Mouse (Mus musculus) forebrain, embryonic 13.5 days (tissue): ENCODE data around the gene Rft1. TPM values are rescaled to one million over a fixed set of nuclear protein-coding genes. Genes with fewer than 3 reads are reported as not detected.

Experiments
- ATAC-seq: fragments of 200-750 bp; cut with Nextera tagmentation; 2 replicates; pipeline ENCODE4 v1.8.0; 2017
- H3K27ac ChIP-seq: fragments of 300-500 bp; sonication (generic); 2 replicates; pipeline ENCODE4 v1.5.1; 2015; ENCODE audit warnings: inconsistent platforms, mild to moderate bottlenecking, moderate library complexity
- H3K27me3 ChIP-seq: fragments of 300-500 bp; sonication (generic); 2 replicates; pipeline ENCODE4 v1.6.1; 2015; ENCODE audit warnings: mild to moderate bottlenecking, inconsistent platforms
- H3K36me3 ChIP-seq: fragments of 300-500 bp; sonication (generic); 2 replicates; pipeline ENCODE4 v1.6.1; 2015; ENCODE audit warnings: mild to moderate bottlenecking, inconsistent platforms; ENCODE audit not compliant: poor library complexity, severe bottlenecking
- H3K4me1 ChIP-seq: fragments of 300-500 bp; sonication (generic); 2 replicates; pipeline ENCODE4 v1.6.1; 2015; ENCODE audit warnings: inconsistent platforms
- H3K4me2 ChIP-seq: fragments of 300-500 bp; sonication (generic); 2 replicates; pipeline ENCODE4 v1.6.1; 2015; ENCODE audit warnings: inconsistent platforms, mild to moderate bottlenecking, moderate library complexity
- H3K4me3 ChIP-seq: fragments of 300-500 bp; sonication (generic); 2 replicates; pipeline ENCODE4 v1.5.1; 2015; ENCODE audit warnings: mild to moderate bottlenecking, inconsistent platforms
- H3K9ac ChIP-seq: fragments of 300-500 bp; sonication (generic); 2 replicates; pipeline ENCODE4 v1.6.1; 2015; ENCODE audit warnings: mild to moderate bottlenecking, inconsistent platforms
- H3K9me3 ChIP-seq: fragments of 300-500 bp; sonication (generic); replicated peaks from 2 replicates; pipeline ENCODE4 v1.6.1; 2016; ENCODE audit warnings: inconsistent platforms
- WGBS: fragments of 180-500 bp; shearing (Covaris S2); methylation state at CpG from one replicate; pipeline ENCODE4 v1.1.7; 2015; 5-methylcytosine and 5-hydroxymethylcytosine counted together
- polyA plus RNA-seq: library from polyadenylated mRNA; unstranded; fragments of >200 nt; fragmentation: Nextera tagmentation; extraction: Ambion mirVana; gene quantifications from 2 replicates; pipeline ENCODE4 v1.2.1, GENCODE M21; 2015

The Rft1 gene
- 8.8 and 9.3 TPM in 2 replicates for polyA plus RNA-seq

GRCm38 (mm10) chr14:30653943-30654659 is at the start of gene Rft1:
Rft1 (plus strand) TSS chr14:30654360.
- Histone ChIP-seq H3K36me3 (no peaks in the 10 kb centered on the region), H3K4me2 (peak within 1 kb of the TSS; percentile 64), H3K4me3 (peak within 1 kb of the TSS; percentile 84), H3K4me1 (peaks cover 6% of the 10 kb centered on the region), H3K27me3 (no peaks in the 10 kb centered on the region), H3K27ac (peak within 1 kb of the TSS; percentile 67), H3K9ac (peak within 1 kb of the TSS; percentile 95), H3K9me3 (no peaks in the 10 kb centered on the region)
- peak; percentile 96 for ATAC-seq
- 3% methylated on average over 38 of the region's 38 CpGs for WGBS

- Histone ChIP-seq H3K4me2 (no peak overlapping the region), H3K27ac (no peak overlapping the region), H3K9me3 (no peaks in the 10 kb centered on the region), H3K36me3 (peaks cover 9% of the 10 kb centered on the region), H3K4me1 (no peaks in the 10 kb centered on the region), H3K4me3 (no peak overlapping the region), H3K27me3 (no peaks in the 10 kb centered on the region), H3K9ac (no peak overlapping the region)
- 87% methylated on average over 5 of the region's 5 CpGs for WGBS
- no peak for ATAC-seq
Measured at GRCm38 (mm10) chr14:30606817-30607216, 47.3 kb upstream of the Rft1 start.

GRCm38 (mm10) chr14:30607696-30608095 is 46.5 kb upstream of the Rft1 start:
- Histone ChIP-seq H3K4me1 (no peaks in the 10 kb centered on the region), H3K4me2 (no peak overlapping the region), H3K27ac (no peak overlapping the region), H3K9me3 (no peaks in the 10 kb centered on the region), H3K9ac (no peak overlapping the region), H3K36me3 (peaks cover under 1% of the 10 kb centered on the region; the same call in 1 of the 2 replicates), H3K4me3 (no peak overlapping the region), H3K27me3 (no peaks in the 10 kb centered on the region)
- no peak for ATAC-seq
- WGBS = 82% methylated on average over 4 of the region's 4 CpGs

- no peak overlapping the region for H3K9ac ChIP-seq
Measured at GRCm38 (mm10) chr14:30608176-30608575, 46.0 kb upstream of the Rft1 start.

DNA sequence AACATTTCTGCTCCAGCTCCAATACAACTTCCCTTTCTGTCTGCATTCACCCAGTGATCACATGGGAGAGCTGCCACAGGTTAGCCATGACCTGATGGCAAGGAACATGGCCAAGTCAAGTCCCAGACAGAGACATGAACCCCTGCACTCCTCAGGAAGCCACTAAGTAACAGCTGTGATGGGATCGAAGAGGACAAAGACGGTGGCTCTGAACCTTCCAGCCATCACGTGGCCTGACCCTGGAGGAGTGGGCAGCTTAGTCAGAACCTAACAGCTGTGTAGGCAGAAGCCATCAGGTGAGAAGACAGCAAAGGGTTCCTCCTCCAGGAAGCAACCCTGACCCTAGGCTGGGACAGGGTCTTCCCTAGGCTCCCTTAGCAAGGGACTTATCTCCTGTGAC is 44.7 kb upstream of the Rft1 start:
- H3K27ac ChIP-seq = no peak overlapping the region
- no peak overlapping the region for H3K9ac ChIP-seq
- no peak overlapping the region for H3K4me2 ChIP-seq
- no peaks in the 10 kb centered on the region for H3K27me3 ChIP-seq
- H3K4me3 ChIP-seq = no peak overlapping the region
- WGBS = 93% methylated on average over 3 of the region's 3 CpGs
- ATAC-seq = no peak
- H3K9me3 ChIP-seq = no peaks in the 10 kb centered on the region
- H3K36me3 ChIP-seq = no peaks in the 10 kb centered on the region
- no peaks in the 10 kb centered on the region for H3K4me1 ChIP-seq

More at GRCm38 (mm10) chr14:30608176-30608575, 46.0 kb upstream of the Rft1 start:
- H3K27ac ChIP-seq = no peak overlapping the region
- H3K27me3 ChIP-seq = no peaks in the 10 kb centered on the region
- H3K4me3 ChIP-seq = no peak overlapping the region
- no peaks in the 10 kb centered on the region for H3K4me1 ChIP-seq
- no peaks in the 10 kb centered on the region for H3K36me3 ChIP-seq
- H3K4me2 ChIP-seq = no peak overlapping the region
- no peaks in the 10 kb centered on the region for H3K9me3 ChIP-seq
- no peak for ATAC-seq
- WGBS = 90% methylated on average over 6 of the region's 6 CpGs

GRCm38 (mm10) chr14:30610304-30610703 is 43.9 kb upstream of the Rft1 start:
- Histone ChIP-seq H3K27me3 (no peaks in the 10 kb centered on the region), H3K9ac (no peak overlapping the region), H3K27ac (no peak overlapping the region), H3K4me2 (no peak overlapping the region), H3K36me3 (no peaks in the 10 kb centered on the region), H3K9me3 (no peaks in the 10 kb centered on the region), H3K4me1 (no peaks in the 10 kb centered on the region), H3K4me3 (no peak overlapping the region)
- 86% methylated on average over 2 of the region's 2 CpGs for WGBS
- no peak for ATAC-seq

DNA sequence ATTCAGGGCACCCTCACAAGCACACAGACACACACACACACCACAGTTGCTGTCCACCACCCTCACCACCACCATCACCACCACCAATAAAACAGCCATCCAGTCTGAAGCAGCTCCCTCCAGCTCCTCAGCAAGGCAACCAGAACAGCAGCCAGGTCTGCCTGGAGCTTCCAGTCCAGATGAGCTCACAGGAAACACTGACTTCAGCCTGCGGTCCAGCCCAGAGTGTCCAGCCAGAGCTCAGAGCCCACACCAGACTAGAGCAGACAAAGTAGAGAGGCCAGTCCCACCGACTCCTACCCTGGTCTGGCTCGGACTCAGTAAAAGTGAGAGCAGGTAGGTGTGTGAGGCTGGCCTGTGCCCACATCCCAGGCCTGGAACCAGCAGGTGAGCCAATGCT is 43.2 kb upstream of the Rft1 start:
- H3K27ac ChIP-seq = no peak overlapping the region
- H3K4me2 ChIP-seq = no peak overlapping the region
- H3K27me3 ChIP-seq = no peaks in the 10 kb centered on the region
- H3K4me1 ChIP-seq = no peaks in the 10 kb centered on the region
- H3K9ac ChIP-seq = no peak overlapping the region
- H3K36me3 ChIP-seq = no peaks in the 10 kb centered on the region
- WGBS = 82% methylated on average over 3 of the region's 3 CpGs
- ATAC-seq = no peak
- H3K9me3 ChIP-seq = no peaks in the 10 kb centered on the region
- H3K4me3 ChIP-seq = no peak overlapping the region

DNA sequence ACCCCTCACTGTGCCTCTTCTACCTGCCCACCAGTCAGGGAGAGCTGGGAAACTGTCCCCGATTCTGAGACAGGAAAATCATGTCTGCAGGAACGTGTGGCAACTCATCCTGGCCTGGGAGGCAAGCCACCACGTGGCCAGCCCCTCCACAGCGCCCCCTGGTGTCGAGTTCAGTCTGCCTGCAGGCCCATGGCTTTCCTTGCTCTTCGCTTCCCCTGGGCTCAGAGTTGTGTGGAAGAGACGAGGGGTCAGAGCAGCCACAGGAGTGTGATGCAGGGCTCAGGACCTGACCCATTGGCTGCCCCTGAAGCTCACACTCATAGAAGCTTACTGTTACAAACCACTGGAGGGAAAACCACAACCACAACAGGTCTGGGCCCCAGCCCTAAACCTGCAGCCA is 41.6 kb upstream of the Rft1 start:
- H3K4me1 ChIP-seq = no peaks in the 10 kb centered on the region

DNA sequence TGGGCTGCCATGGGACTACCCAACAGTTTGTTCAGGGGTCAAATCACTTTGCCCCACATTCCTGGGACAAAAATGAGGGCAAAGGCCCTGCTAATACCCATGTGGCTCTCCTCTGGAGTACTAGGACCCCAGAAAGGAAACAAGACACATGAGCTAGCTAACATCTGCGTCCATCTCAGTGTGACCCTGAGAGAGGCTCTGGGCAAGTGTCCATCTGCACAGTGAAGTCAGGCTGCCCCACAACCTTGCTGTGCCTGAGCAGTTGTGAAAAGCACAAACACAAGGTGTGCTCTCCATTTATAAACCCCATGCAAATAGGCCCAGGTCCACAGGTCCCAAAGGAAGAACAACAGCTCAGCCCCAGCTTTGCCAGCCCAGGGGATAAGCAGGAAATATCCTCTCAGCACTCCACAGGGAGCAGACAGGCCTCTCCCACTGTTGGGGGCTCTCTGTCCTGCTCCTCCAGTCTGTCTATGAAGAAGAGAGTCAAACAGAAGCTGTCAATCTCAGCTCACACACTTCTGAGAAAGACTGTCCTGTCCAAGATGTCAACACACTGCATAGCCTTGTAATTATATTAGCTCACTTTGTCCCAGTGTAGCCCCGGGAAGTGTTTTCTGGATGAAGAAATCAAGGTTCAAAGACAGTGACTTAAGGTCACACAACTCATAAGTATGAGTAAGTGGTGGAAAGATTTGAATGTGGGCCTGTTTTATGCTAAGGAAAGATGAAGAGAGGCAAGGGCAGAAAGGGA is 41.0 kb upstream of the Rft1 start:
- no peaks in the 10 kb centered on the region for H3K36me3 ChIP-seq
- no peak overlapping the region for H3K4me3 ChIP-seq
- no peak overlapping the region for H3K27ac ChIP-seq
- no peak overlapping the region for H3K4me2 ChIP-seq
- H3K4me1 ChIP-seq = no peaks in the 10 kb centered on the region
- no peaks in the 10 kb centered on the region for H3K9me3 ChIP-seq
- WGBS = 89% methylated on average over 2 of the region's 2 CpGs
- ATAC-seq = no peak
- H3K9ac ChIP-seq = no peak overlapping the region
- no peaks in the 10 kb centered on the region for H3K27me3 ChIP-seq

More for the DNA sequence above, 41.6 kb upstream of the Rft1 start:
- H3K27me3 ChIP-seq = no peaks in the 10 kb centered on the region
- H3K4me2 ChIP-seq = no peak overlapping the region
- 16% methylated on average over 7 of the region's 7 CpGs for WGBS
- ATAC-seq = no peak
- H3K36me3 ChIP-seq = no peaks in the 10 kb centered on the region
- no peaks in the 10 kb centered on the region for H3K9me3 ChIP-seq
- no peak overlapping the region for H3K9ac ChIP-seq
- no peak overlapping the region for H3K4me3 ChIP-seq
- H3K27ac ChIP-seq = no peak overlapping the region

GRCm38 (mm10) chr14:30616751-30617150 is 37.4 kb upstream of the Rft1 start:
- WGBS = 77% methylated on average over 2 of the region's 2 CpGs
- H3K27ac ChIP-seq = no peak overlapping the region
- H3K4me1 ChIP-seq = no peaks in the 10 kb centered on the region
- no peak overlapping the region for H3K4me2 ChIP-seq
- H3K4me3 ChIP-seq = no peak overlapping the region
- no peak for ATAC-seq
- H3K9ac ChIP-seq = no peak overlapping the region
- no peaks in the 10 kb centered on the region for H3K27me3 ChIP-seq
- H3K36me3 ChIP-seq = no peaks in the 10 kb centered on the region
- no peaks in the 10 kb centered on the region for H3K9me3 ChIP-seq

DNA sequence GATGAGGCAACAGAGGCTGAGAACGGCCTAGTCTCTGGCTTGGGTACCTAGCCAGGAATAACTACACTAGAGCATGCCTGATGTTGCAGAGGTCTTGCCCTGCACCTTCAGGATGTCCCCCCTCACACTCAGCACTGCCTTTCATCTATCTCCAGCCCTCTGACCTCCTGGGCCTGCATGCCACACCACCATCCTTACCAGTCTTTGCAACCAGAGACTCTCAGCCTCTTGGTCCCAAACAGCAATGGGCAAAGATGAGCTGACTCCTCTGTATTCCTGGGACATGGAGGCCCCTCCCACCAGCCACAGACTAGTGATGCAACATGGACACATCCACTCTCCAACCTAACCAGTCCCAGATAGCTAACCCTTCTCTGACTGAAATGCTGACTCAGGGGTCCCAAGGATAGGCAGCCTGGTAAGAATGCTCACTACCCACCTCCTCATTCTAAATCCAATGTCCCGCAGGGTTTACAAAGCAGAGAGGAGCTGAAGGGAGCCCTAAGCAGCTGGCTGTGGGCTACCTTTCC is 35.3 kb upstream of the Rft1 start:
- WGBS = 85% methylated on average over 2 of the region's 2 CpGs
- H3K9me3 ChIP-seq = no peaks in the 10 kb centered on the region
- no peaks in the 10 kb centered on the region for H3K4me1 ChIP-seq
- no peak for ATAC-seq
- H3K4me2 ChIP-seq = no peak overlapping the region
- no peak overlapping the region for H3K27ac ChIP-seq
- H3K36me3 ChIP-seq = no peaks in the 10 kb centered on the region
- no peaks in the 10 kb centered on the region for H3K27me3 ChIP-seq
- no peak overlapping the region for H3K4me3 ChIP-seq
- H3K9ac ChIP-seq = no peak overlapping the region; the same call in 1 of the 2 replicates

GRCm38 (mm10) chr14:30619982-30620578 is 34.1 kb upstream of the Rft1 start:
- WGBS = 79% methylated on average over 7 of the region's 7 CpGs
- no peak for ATAC-seq
- no peak overlapping the region for H3K9ac ChIP-seq
- H3K9me3 ChIP-seq = no peaks in the 10 kb centered on the region
- peaks cover 3% of the 10 kb centered on the region; the same call in 1 of the 2 replicates for H3K27me3 ChIP-seq
- peaks cover 6% of the 10 kb centered on the region for H3K4me1 ChIP-seq
- H3K27ac ChIP-seq = no peak overlapping the region
- no peaks in the 10 kb centered on the region for H3K36me3 ChIP-seq
- no peak overlapping the region for H3K4me2 ChIP-seq
- H3K4me3 ChIP-seq = no peak overlapping the region
